Mouse (Mus musculus) heart, postnatal 0 days (tissue): Measurements from ENCODE around the gene Tatdn3. TPM values are rescaled to one million over a fixed set of nuclear protein-coding genes. Genes with fewer than 3 reads are reported as not detected.

Experiments used
- ATAC-seq: fragments of 200-750 bp; cut with Nextera tagmentation; 2 replicates; pipeline ENCODE4 v1.8.0; 2017; ENCODE audit warnings: low read depth, moderate number of reproducible peaks, moderate library complexity; ENCODE audit not compliant: insufficient read depth
- DNase-seq: peaks from one replicate; pipeline ENCODE4 v3.0.0-alpha.2; 2016; ENCODE audit warnings: low spot score
- H3K27ac ChIP-seq: fragments of 300-500 bp; sonication (generic); 2 replicates; pipeline ENCODE4 v1.5.1; 2014; ENCODE audit warnings: low read depth, mild to moderate bottlenecking
- H3K27me3 ChIP-seq: fragments of 300-500 bp; sonication (generic); 2 replicates; pipeline ENCODE4 v1.6.1; 2014; ENCODE audit warnings: low read length, mixed read lengths; ENCODE audit not compliant: control insufficient read depth, insufficient read depth
- H3K36me3 ChIP-seq: fragments of 300-500 bp; sonication (generic); replicated peaks from 2 replicates; pipeline ENCODE4 v1.6.1; 2014; ENCODE audit warnings: low read length, mixed read lengths; ENCODE audit not compliant: control insufficient read depth, insufficient read depth
- H3K4me1 ChIP-seq: fragments of 300-500 bp; sonication (generic); 2 replicates; pipeline ENCODE4 v1.6.1; 2014; ENCODE audit warnings: antibody characterized with exemption; ENCODE audit not compliant: control insufficient read depth, insufficient read depth
- H3K4me2 ChIP-seq: fragments of 300-500 bp; sonication (generic); 2 replicates; pipeline ENCODE4 v1.6.1; 2014; ENCODE audit warnings: low read depth, mild to moderate bottlenecking, low read length, moderate library complexity
- H3K4me3 ChIP-seq: fragments of 300-500 bp; sonication (generic); 2 replicates; pipeline ENCODE4 v1.5.1; 2014; ENCODE audit warnings: low read depth, low read length
- H3K9ac ChIP-seq: fragments of 300-500 bp; sonication (generic); replicated peaks from 2 replicates; pipeline ENCODE4 v1.6.1; 2014; ENCODE audit warnings: low read depth, low read length, mixed read lengths
- H3K9me3 ChIP-seq: fragments of 300-500 bp; sonication (generic); replicated peaks from 2 replicates; pipeline ENCODE4 v1.6.1; 2016; ENCODE audit warnings: low read length; ENCODE audit not compliant: control insufficient read depth
- CTCF ChIP-seq: IDR thresholded peaks from 2 replicates; pipeline ENCODE4 v1.5.1; 2016; ENCODE audit warnings: antibody characterized with exemption, control low read depth, low read depth
- EP300 ChIP-seq: IDR thresholded peaks from 2 replicates; pipeline ENCODE4 v1.6.1; 2016; ENCODE audit warnings: antibody characterized with exemption, low read depth
- WGBS: fragments of 180-500 bp; shearing (Covaris S2); extraction: QIAGEN DNeasy Blood & Tissue Kit; methylation state at CpG from one replicate; pipeline ENCODE4 v1.1.7; 2014; 5-methylcytosine and 5-hydroxymethylcytosine counted together
- polyA plus RNA-seq: library from polyadenylated mRNA; unstranded; fragments of >200 nt; fragmentation: Nextera tagmentation; extraction: Ambion mirVana; gene quantifications from 2 replicates; pipeline ENCODE4 v1.2.1, GENCODE M21; 2015
- total RNA-seq: library from RNA; depleted of rRNA; stranded (reverse); fragments of >200 nt; gene quantifications from 2 replicates; pipeline ENCODE4 v1.2.3, GENCODE M21; 2014; ENCODE audit warnings: low replicate concordance

Tatdn3 gene
- total and polyA plus RNA-seq, 2 experiments from 2014 or later: 8.3 to 21.2 TPM

DNA sequence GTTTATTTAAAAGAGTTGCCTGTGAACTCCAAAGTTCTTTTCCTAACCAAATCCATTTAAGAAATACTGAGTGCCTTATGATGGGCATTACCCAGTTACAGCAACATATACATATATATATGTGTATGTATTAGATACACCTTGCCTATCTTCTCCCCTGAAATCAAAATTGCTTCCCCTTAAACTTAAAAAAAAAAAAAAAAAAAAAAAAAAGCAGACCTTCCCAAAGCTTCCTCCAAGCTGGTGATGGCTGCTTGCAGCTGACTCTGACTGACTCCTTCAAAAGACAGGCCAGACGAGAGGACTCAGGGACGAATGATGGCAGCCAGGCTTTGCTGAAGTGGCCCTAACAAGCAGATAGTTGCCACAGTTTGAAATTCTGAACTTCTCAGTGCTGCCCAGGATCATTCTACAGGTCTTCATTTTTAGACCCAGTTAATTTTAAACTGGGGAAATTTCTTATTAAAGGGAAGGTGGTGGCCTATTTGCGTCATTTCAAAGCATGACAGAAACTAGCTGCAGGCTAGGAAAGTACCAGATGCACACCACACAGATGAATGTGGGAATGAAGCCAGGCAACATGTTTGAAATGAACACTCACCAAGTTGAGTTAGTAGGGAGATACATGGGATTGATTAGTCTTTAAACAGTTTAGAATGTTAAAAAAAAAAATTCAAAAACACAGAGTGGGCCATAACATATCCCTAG lies 42.4 kb downstream of the Tatdn3 start:
- no peak overlapping the region for H3K4me2 ChIP-seq
- H3K27ac ChIP-seq: no peak overlapping the region
- 78% methylated on average over 3 of the region's 3 CpGs for WGBS
- 0 out of 2 replicates have a peak, but pooled peaks cover 11% of the 10 kb centered on the region for H3K4me1 ChIP-seq
- peaks cover 24% of the 10 kb centered on the region for H3K36me3 ChIP-seq
- ATAC-seq (no peak), DNase-seq (no peak)
- no peak overlapping the region for H3K4me3 ChIP-seq
- H3K9me3 ChIP-seq: no peaks in the 10 kb centered on the region
- no peak overlapping the region for H3K9ac ChIP-seq
- no peak for TF ChIP-seq EP300
- TF ChIP-seq CTCF: no peak
- H3K27me3 ChIP-seq: no peaks in the 10 kb centered on the region

- Histone ChIP-seq H3K4me2 (no peak overlapping the region), H3K27ac (no peak overlapping the region), H3K27me3 (no peaks in the 10 kb centered on the region), H3K9me3 (no peaks in the 10 kb centered on the region), H3K9ac (no peak overlapping the region), H3K4me3 (no peak overlapping the region), H3K4me1 (0 out of 2 replicates have a peak, but pooled peaks cover 6% of the 10 kb centered on the region), H3K36me3 (peaks cover 25% of the 10 kb centered on the region)
- 88% methylated on average over 5 of the region's 5 CpGs for WGBS
- no peak for TF ChIP-seq EP300
- no peak for TF ChIP-seq CTCF
- DNase-seq (no peak), ATAC-seq (no peak)
These were observed 42.9 kb downstream of the Tatdn3 start for GRCm38 (mm10) chr1:191019803-191020202.

DNA sequence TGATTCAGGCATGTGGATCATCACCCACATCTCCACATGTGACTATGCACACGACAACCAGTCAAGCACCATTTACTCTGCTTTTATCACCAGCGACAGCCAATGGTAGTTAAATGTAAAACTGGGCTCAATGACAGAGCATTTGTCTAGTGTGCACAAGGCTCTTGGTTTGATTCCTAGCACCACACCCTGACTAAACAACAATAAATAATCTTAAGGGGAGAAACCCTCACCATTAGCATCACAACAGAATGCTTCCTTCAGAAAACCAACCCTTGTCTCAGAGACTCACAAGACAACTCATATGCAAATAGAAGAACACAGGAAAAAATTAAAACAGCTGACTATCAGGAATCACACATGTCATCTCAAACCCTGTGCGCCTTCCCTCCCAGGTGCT lies 48.5 kb downstream of the Tatdn3 start:
- Histone ChIP-seq H3K9me3 (no peaks in the 10 kb centered on the region), H3K4me1 (no peaks in the 10 kb centered on the region), H3K4me2 (no peak overlapping the region), H3K36me3 (peaks cover 45% of the 10 kb centered on the region), H3K27ac (no peak overlapping the region), H3K27me3 (no peaks in the 10 kb centered on the region), H3K4me3 (no peak overlapping the region), H3K9ac (no peak overlapping the region)
- TF ChIP-seq CTCF (no peak), EP300 (no peak)
- WGBS: 93% methylated on average over 3 of the region's 3 CpGs
- no peak for DNase-seq
- no peak for ATAC-seq

- ATAC-seq (no peak), DNase-seq (no peak)
- Histone ChIP-seq H3K4me1 (no peaks in the 10 kb centered on the region), H3K4me2 (no peak overlapping the region), H3K9ac (no peak overlapping the region), H3K9me3 (no peaks in the 10 kb centered on the region), H3K27me3 (no peaks in the 10 kb centered on the region), H3K4me3 (no peak overlapping the region), H3K27ac (no peak overlapping the region), H3K36me3 (peaks cover 63% of the 10 kb centered on the region)
- peak; percentile 24; the same call in 1 of the 2 replicates for TF ChIP-seq CTCF
- no peak for TF ChIP-seq EP300
- 96% methylated on average over 5 of the region's 5 CpGs for WGBS
These were observed 54.0 kb downstream of the Tatdn3 start for GRCm38 (mm10) chr1:191008707-191009106.

GRCm38 (mm10) chr1:191002201-191002600 lies 60.5 kb downstream of the Tatdn3 start:
- TF ChIP-seq CTCF (peak; percentile 45), EP300 (no peak)
- Histone ChIP-seq H3K27ac (no peak overlapping the region), H3K36me3 (peaks cover 16% of the 10 kb centered on the region), H3K4me2 (no peak overlapping the region), H3K4me3 (no peak overlapping the region), H3K9me3 (peaks cover 8% of the 10 kb centered on the region), H3K4me1 (no peaks in the 10 kb centered on the region), H3K27me3 (no peaks in the 10 kb centered on the region), H3K9ac (no peak overlapping the region)
- no peak for ATAC-seq
- DNase-seq: no peak
- WGBS: 66% methylated on average over 6 of the region's 6 CpGs

DNA sequence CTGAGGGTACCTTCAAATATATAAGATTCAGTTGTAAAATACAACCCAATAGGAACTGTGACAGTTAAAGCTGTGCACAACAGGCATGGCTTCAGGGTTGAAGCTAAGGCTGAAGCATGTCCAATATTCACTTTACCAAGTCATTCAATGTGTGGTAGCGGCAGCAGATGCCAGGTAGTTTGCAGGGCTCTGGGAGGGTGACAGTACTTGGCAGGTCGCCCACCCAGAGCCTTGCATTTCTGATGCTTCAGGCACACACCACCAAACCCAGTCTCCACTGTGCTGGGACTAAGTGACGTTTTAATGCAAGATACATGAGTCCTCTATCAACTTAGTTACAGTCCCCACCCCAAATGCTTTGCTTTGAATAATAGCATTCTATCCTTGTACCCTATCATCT lies 62.0 kb downstream of the Tatdn3 start:
- H3K9me3 ChIP-seq: peaks cover 8% of the 10 kb centered on the region
- ATAC-seq: no peak
- WGBS: 39% methylated on average over 3 of the region's 3 CpGs

More for the DNA sequence above, 62.0 kb downstream of the Tatdn3 start:
- Histone ChIP-seq H3K4me3 (no peak overlapping the region), H3K9ac (no peak overlapping the region), H3K4me1 (peaks cover 1% of the 10 kb centered on the region; the same call in 1 of the 2 replicates), H3K4me2 (no peak overlapping the region), H3K27me3 (no peaks in the 10 kb centered on the region), H3K36me3 (peaks cover 12% of the 10 kb centered on the region; the same call in 1 of the 2 replicates), H3K27ac (no peak overlapping the region)
- TF ChIP-seq CTCF: no peak
- no peak for TF ChIP-seq EP300
- no peak for DNase-seq
